33 mouse cellular contexts compared by ENCODE assay signal in the genomic region with DNA sequence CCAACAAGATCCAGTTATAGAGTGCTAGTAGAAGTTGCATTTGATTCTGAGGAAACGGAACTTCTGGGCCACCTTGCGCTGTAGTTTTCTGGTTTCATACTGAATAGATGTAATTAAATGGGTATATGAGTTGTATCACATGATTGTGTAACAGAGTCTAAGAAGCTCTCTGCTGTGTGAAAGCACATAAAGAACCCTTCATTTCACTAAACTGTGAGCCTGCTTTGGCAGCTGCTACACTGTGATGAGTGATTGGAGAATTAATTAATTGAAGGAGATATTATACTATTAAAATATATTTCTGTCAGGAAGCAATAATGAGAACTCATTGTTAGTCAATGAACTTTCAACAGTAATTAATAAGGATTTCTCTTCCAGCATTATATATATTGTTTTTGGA.
"Had no signal": no experiment of that assay in that cellular context is flagged by ENCODE, and none has a peak within 500 bp of the region (broad histone marks: within the 10 kb centered on the region; RNA-seq: fewer than 3 reads in every experiment).

No protein-coding gene starts in this region.

- ATAC-seq: liver, embryonic 12.5 days; liver, postnatal 0 days; lung, postnatal 0 days; midbrain, embryonic 13.5 days; midbrain, embryonic 15.5 days; midbrain, embryonic 16.5 days had no signal

- H3K27ac ChIP-seq: limb, embryonic 10.5 days; limb, embryonic 12.5 days; limb, embryonic 13.5 days; limb, embryonic 15.5 days; liver, embryonic 12.5 days; liver, embryonic 13.5 days; liver, embryonic 14.5 days; liver, embryonic 15.5 days; lung, embryonic 15.5 days; macrophage; midbrain, embryonic 10.5 days; midbrain, embryonic 12.5 days; midbrain, embryonic 13.5 days; midbrain, embryonic 15.5 days; neural tube, embryonic 12.5 days; neural tube, embryonic 13.5 days had no signal

- DNase-seq: left cerebral cortex, postnatal 4 days; liver; liver, embryonic 13.5 days; liver, postnatal 0 days; lung, adult 18-20 months; lung, adult 2 months; lung, embryonic 14.5 days; lung, postnatal 10 days; lung, postnatal 14 days; lung, postnatal 36 days; lung, postnatal 4 days; midbrain, embryonic 14.5 days had no signal

- H3K9ac ChIP-seq: limb, embryonic 12.5 days; limb, embryonic 13.5 days; limb, embryonic 15.5 days; liver, embryonic 12.5 days; liver, embryonic 13.5 days; liver, embryonic 14.5 days; liver, embryonic 15.5 days; liver, postnatal 0 days; lung, embryonic 14.5 days; lung, embryonic 15.5 days; midbrain, embryonic 12.5 days; midbrain, embryonic 13.5 days; midbrain, embryonic 15.5 days; neural tube, embryonic 12.5 days; neural tube, embryonic 13.5 days had no signal

- H3K27me3 ChIP-seq: limb, embryonic 12.5 days; limb, embryonic 13.5 days; limb, embryonic 15.5 days; liver, embryonic 12.5 days; liver, embryonic 13.5 days; liver, embryonic 15.5 days; lung, embryonic 15.5 days; megakaryocyte, embryonic 14.5 days; midbrain, embryonic 12.5 days; midbrain, embryonic 13.5 days; midbrain, embryonic 15.5 days; neural tube, embryonic 12.5 days; neural tube, embryonic 13.5 days had no signal

- H3K36me3 ChIP-seq: limb, embryonic 10.5 days; limb, embryonic 12.5 days; limb, embryonic 13.5 days; limb, embryonic 15.5 days; liver, embryonic 12.5 days; liver, embryonic 13.5 days; liver, embryonic 15.5 days; lung, embryonic 15.5 days; midbrain, embryonic 10.5 days; midbrain, embryonic 12.5 days; midbrain, embryonic 13.5 days; midbrain, embryonic 15.5 days; neural tube, embryonic 12.5 days; neural tube, embryonic 13.5 days had no signal

- H3K9me3 ChIP-seq: limb, embryonic 10.5 days; limb, embryonic 12.5 days; limb, embryonic 13.5 days; limb, embryonic 15.5 days; liver, embryonic 13.5 days; lung, embryonic 15.5 days; midbrain, embryonic 10.5 days; midbrain, embryonic 12.5 days; midbrain, embryonic 13.5 days; midbrain, embryonic 15.5 days; neural tube, embryonic 13.5 days had no signal

- H3K4me1 ChIP-seq: limb, embryonic 10.5 days; limb, embryonic 12.5 days; limb, embryonic 13.5 days; limb, embryonic 15.5 days; liver, embryonic 12.5 days; liver, embryonic 13.5 days; liver, embryonic 15.5 days; lung, embryonic 15.5 days; megakaryocyte, embryonic 14.5 days; midbrain, embryonic 10.5 days; midbrain, embryonic 12.5 days; midbrain, embryonic 13.5 days; midbrain, embryonic 15.5 days; neural tube, embryonic 12.5 days; neural tube, embryonic 13.5 days had no signal

- H3K4me2 ChIP-seq: limb, embryonic 12.5 days; limb, embryonic 13.5 days; limb, embryonic 15.5 days; liver, embryonic 11.5 days; liver, embryonic 12.5 days; liver, embryonic 13.5 days; liver, embryonic 15.5 days; lung, embryonic 14.5 days; lung, embryonic 15.5 days; midbrain, embryonic 11.5 days; midbrain, embryonic 12.5 days; midbrain, embryonic 13.5 days; midbrain, embryonic 15.5 days; neural tube, embryonic 12.5 days; neural tube, embryonic 13.5 days had no signal

- H3K4me3 ChIP-seq: limb, embryonic 10.5 days; limb, embryonic 12.5 days; limb, embryonic 13.5 days; limb, embryonic 15.5 days; liver, embryonic 12.5 days; liver, embryonic 13.5 days; liver, embryonic 15.5 days; lung, embryonic 15.5 days; megakaryocyte, embryonic 14.5 days; midbrain, embryonic 10.5 days; midbrain, embryonic 12.5 days; midbrain, embryonic 13.5 days; midbrain, embryonic 15.5 days; myocyte; neural tube, embryonic 12.5 days; neural tube, embryonic 13.5 days had no signal
